ENCODE assay signal across 8 mouse cellular contexts in genomic region chr12:83485911-83486670, GRCm38 (mm10). TPM values are rescaled to one million over a fixed set of nuclear protein-coding genes. Genes with fewer than 3 reads are reported as not detected.
A peak's percentile ranks its signal among the peaks of the same experiment; 100 is the strongest.
DNase-seq lines count a peak whose midpoint lies in the region; ATAC-seq lines count a peak whose summit lies in the region.

No protein-coding gene starts in this region.

- DNase-seq in ovary, postnatal 36 days (ENCODE audit: low spot score) = peak; percentile 34
- DNase-seq in ovary, postnatal 14 days (ENCODE audit: low spot score) = no peak
- peak; percentile 49 for DNase-seq in neural tube, embryonic 11.5 days (ENCODE audit: low spot score)
- peak; percentile 40 for DNase-seq in thymus, postnatal 4 days

- H3K27me3 ChIP-seq in kidney, embryonic 15.5 days = peaks cover 6% of the 10 kb centered on the region
- H3K27me3 ChIP-seq in limb, embryonic 15.5 days = peaks cover 42% of the 10 kb centered on the region
- H3K27me3 ChIP-seq in neural tube, embryonic 11.5 days (ENCODE audit: control insufficient read depth, insufficient read depth, low read length) = 0 out of 2 replicates have a peak, but pooled peaks cover 5% of the 10 kb centered on the region

- no peaks in the 10 kb centered on the region for H3K36me3 ChIP-seq in kidney, embryonic 15.5 days
- H3K36me3 ChIP-seq in limb, embryonic 15.5 days = no peaks in the 10 kb centered on the region
- no peaks in the 10 kb centered on the region for H3K36me3 ChIP-seq in neural tube, embryonic 11.5 days (ENCODE audit: control insufficient read depth, insufficient read depth, low read length)

- peak overlapping the region; percentile 99 for H3K4me2 ChIP-seq in kidney, embryonic 15.5 days
- H3K4me2 ChIP-seq in limb, embryonic 15.5 days = peak overlapping the region; percentile 100
- H3K4me2 ChIP-seq in neural tube, embryonic 11.5 days (ENCODE audit: low read depth) = peak overlapping the region; percentile 98

- H3K4me1 ChIP-seq in kidney, embryonic 15.5 days = peaks cover 42% of the 10 kb centered on the region
- H3K4me1 ChIP-seq in limb, embryonic 15.5 days = peaks cover 41% of the 10 kb centered on the region
- peaks cover 17% of the 10 kb centered on the region for H3K4me1 ChIP-seq in neural tube, embryonic 11.5 days (ENCODE audit: control insufficient read depth, insufficient read depth, low read length)

- H3K9ac ChIP-seq in kidney, embryonic 15.5 days = peak overlapping the region; percentile 72
- H3K9ac ChIP-seq in limb, embryonic 15.5 days = no peak overlapping the region; the same call in 1 of the 2 replicates
- peak overlapping the region; percentile 71 for H3K9ac ChIP-seq in neural tube, embryonic 11.5 days (ENCODE audit: low read length)

- no peaks in the 10 kb centered on the region for H3K9me3 ChIP-seq in kidney, embryonic 15.5 days (replicated peaks)
- H3K9me3 ChIP-seq in limb, embryonic 15.5 days = no peaks in the 10 kb centered on the region
- H3K9me3 ChIP-seq in neural tube, embryonic 11.5 days (ENCODE audit: control insufficient read depth, low read length) = no peaks in the 10 kb centered on the region

- peak overlapping the region; percentile 90 for H3K27ac ChIP-seq in kidney, embryonic 15.5 days
- H3K27ac ChIP-seq in limb, embryonic 15.5 days = no peak overlapping the region
- peak overlapping the region; percentile 81; the same call in 1 of the 2 replicates for H3K27ac ChIP-seq in neural tube, embryonic 11.5 days (ENCODE audit: low read depth, low read length)

- peak overlapping the region; percentile 80 for H3K4me3 ChIP-seq in kidney, embryonic 15.5 days (replicated peaks)
- peak overlapping the region; percentile 64 for H3K4me3 ChIP-seq in limb, embryonic 15.5 days
- peak overlapping the region; percentile 71 for H3K4me3 ChIP-seq in neural tube, embryonic 11.5 days (ENCODE audit: low read depth, low read length)

- ATAC-seq in common myeloid progenitor, adult 5-6 weeks (replicated peaks; ENCODE audit: low read depth, poor library complexity, severe bottlenecking) = peak; percentile 12; the same call in 1 of the 2 replicates
- peak; percentile 45 for ATAC-seq in granulocyte monocyte progenitor cell, adult 5-6 weeks (replicated peaks; ENCODE audit: poor library complexity, severe bottlenecking)
- ATAC-seq in kidney, embryonic 15.5 days (replicated peaks; ENCODE audit: low FRiP score) = no peak
- no peak for ATAC-seq in limb, embryonic 15.5 days (ENCODE audit: insufficient number of reproducible peaks, low FRiP score, low TSS enrichment, low read depth)
- ATAC-seq in neural tube, embryonic 11.5 days (ENCODE audit: insufficient read depth, low FRiP score, low TSS enrichment) = no peak

- under 1% methylated on average over 53 of the region's 53 CpGs for WGBS in kidney, embryonic 15.5 days
- under 1% methylated on average over 53 of the region's 53 CpGs for WGBS in limb, embryonic 15.5 days
- under 1% methylated on average over 53 of the region's 53 CpGs for WGBS in neural tube, embryonic 11.5 days

RNA-seq across cellular contexts. Expression of gene Dpf3, which starts 1.4 kb away (rescaled TPM):
- total RNA-seq in common myeloid progenitor, adult 5-6 weeks (2017) = 13.3 and 22.0 TPM in 2 replicates
- not detected in 2 replicates for total RNA-seq in granulocyte monocyte progenitor cell, adult 5-6 weeks (2014; fragmentation: Nextera tagmentation)
- total RNA-seq in granulocyte monocyte progenitor cell, adult 5-6 weeks (2017) = 0.31 and 2.2 TPM in 2 replicates
- polyA plus RNA-seq in kidney, embryonic 15.5 days (2015; fragmentation: Nextera tagmentation; extraction: Ambion mirVana) = 14.8 and 14.9 TPM in 2 replicates
- 3.2 TPM in 2 replicates for polyA plus RNA-seq in limb, embryonic 15.5 days (2015; fragmentation: Nextera tagmentation; extraction: Ambion mirVana)
- 10.8 and 11.0 TPM in 2 replicates for polyA plus RNA-seq in neural tube, embryonic 11.5 days (2014; fragmentation: Nextera tagmentation; extraction: Ambion mirVana)

RNA-seq across cellular contexts. Expression of gene Dcaf4, which starts 34.2 kb away (rescaled TPM):
- 19.4 and 27.1 TPM in 2 replicates for total RNA-seq in common myeloid progenitor, adult 5-6 weeks (2017)
- 8.5 and 26.0 TPM in 2 replicates for total RNA-seq in granulocyte monocyte progenitor cell, adult 5-6 weeks (2014; fragmentation: Nextera tagmentation)
- 10.7 and 12.4 TPM in 2 replicates for total RNA-seq in granulocyte monocyte progenitor cell, adult 5-6 weeks (2017)
- 27.6 and 30.8 TPM in 2 replicates for polyA plus RNA-seq in kidney, embryonic 15.5 days (2015; fragmentation: Nextera tagmentation; extraction: Ambion mirVana)
- polyA plus RNA-seq in limb, embryonic 15.5 days (2015; fragmentation: Nextera tagmentation; extraction: Ambion mirVana) = 53.0 and 55.7 TPM in 2 replicates
- polyA plus RNA-seq in neural tube, embryonic 11.5 days (2014; fragmentation: Nextera tagmentation; extraction: Ambion mirVana) = 24.0 and 25.3 TPM in 2 replicates

Comparison
In these comparisons a context has a peak if more than half of its experiments do, and no peak if none do; other contexts are left out.
1. ATAC-seq: peak in common myeloid progenitor, adult 5-6 weeks (single experiment) and granulocyte monocyte progenitor cell, adult 5-6 weeks (single experiment); none in kidney, embryonic 15.5 days (single experiment), limb, embryonic 15.5 days (single experiment) and neural tube, embryonic 11.5 days (single experiment).
2. Peak in every context shown above with its lines, with median percentiles within 50 percentile points of each other: H3K4me2 ChIP-seq and H3K4me3 ChIP-seq.